Mouse (Mus musculus) limb, embryonic 14.5 days (tissue): ENCODE data around the gene Ust. TPM values are rescaled to one million over a fixed set of nuclear protein-coding genes. Genes with fewer than 3 reads are reported as not detected.

ENCODE experiments used
- ATAC-seq: fragments of 200-750 bp; cut with Nextera tagmentation; 2 replicates; pipeline ENCODE4 v1.8.0; 2017; ENCODE audit warnings: low read depth, moderate number of reproducible peaks, moderate TSS enrichment; ENCODE audit not compliant: low FRiP score
- DNase-seq: peaks from one replicate; pipeline ENCODE4 v3.0.0-alpha.2; 2015; ENCODE audit warnings: low spot score
- H3K27ac ChIP-seq: fragments of 300-500 bp; sonication (generic); replicated peaks from 2 replicates; pipeline ENCODE4 v1.5.1; 2014; ENCODE audit warnings: low read depth, mild to moderate bottlenecking, low read length, moderate library complexity, mixed read lengths
- H3K27me3 ChIP-seq: fragments of 300-500 bp; sonication (generic); 2 replicates; pipeline ENCODE4 v1.6.1; 2014; ENCODE audit warnings: low read length, mixed read lengths; ENCODE audit not compliant: control insufficient read depth, insufficient read depth
- H3K36me3 ChIP-seq: fragments of 300-500 bp; sonication (generic); 2 replicates; pipeline ENCODE4 v1.6.1; 2014; ENCODE audit warnings: mild to moderate bottlenecking, low read length, moderate library complexity, mixed read lengths; ENCODE audit not compliant: control insufficient read depth, insufficient read depth
- H3K4me1 ChIP-seq: fragments of 300-500 bp; sonication (generic); 2 replicates; pipeline ENCODE4 v1.6.1; 2014; ENCODE audit warnings: antibody characterized with exemption, low read length, mixed read lengths; ENCODE audit not compliant: control insufficient read depth, insufficient read depth
- H3K4me2 ChIP-seq: fragments of 300-500 bp; sonication (generic); replicated peaks from 2 replicates; pipeline ENCODE4 v1.6.1; 2014; ENCODE audit warnings: low read depth, mild to moderate bottlenecking, low read length, moderate library complexity; ENCODE audit not compliant: severe bottlenecking
- H3K4me3 ChIP-seq: fragments of 300-500 bp; sonication (generic); replicated peaks from 2 replicates; pipeline ENCODE4 v1.5.1; 2014; ENCODE audit warnings: low read length
- H3K9ac ChIP-seq: fragments of 300-500 bp; sonication (generic); 2 replicates; pipeline ENCODE4 v1.6.1; 2014; ENCODE audit warnings: mild to moderate bottlenecking, low read depth, low read length, moderate library complexity; ENCODE audit not compliant: severe bottlenecking
- H3K9me3 ChIP-seq: fragments of 300-500 bp; sonication (generic); 2 replicates; pipeline ENCODE4 v1.6.1; 2016; ENCODE audit warnings: low read length; ENCODE audit not compliant: control insufficient read depth
- POLR2A ChIP-seq: fragments of 200-500 bp; IDR thresholded peaks from 2 replicates; pipeline ENCODE4 v1.8.0; 2012; ENCODE audit warnings: inconsistent platforms, mild to moderate bottlenecking, moderate library complexity, borderline replicate concordance; ENCODE audit not compliant: insufficient read depth, insufficient read length; ENCODE audit errors: extremely low read depth
- WGBS: fragments of 180-500 bp; shearing (Covaris S2); extraction: QIAGEN DNeasy Blood & Tissue Kit; methylation state at CpG from one replicate; pipeline ENCODE4 v1.1.7; 2014; 5-methylcytosine and 5-hydroxymethylcytosine counted together
- polyA plus RNA-seq, 2 experiments: library from polyadenylated mRNA; depleted of rRNA in 1 of 2; stranded (reverse) in 1 of 2; unstranded in 1 of 2; fragments of >200 nt; fragmentation: Nextera tagmentation in 1 of 2; extraction: Ambion mirVana in 1 of 2; gene quantifications; 2 replicates each; pipeline versions ENCODE4 v1.2.1 to v1.2.3; 2012 to 2014

Gene Ust
- polyA plus RNA-seq, 2 experiments: 9.9 to 14.5 TPM

- no peaks in the 10 kb centered on the region for H3K27me3 ChIP-seq
- H3K4me3 ChIP-seq: no peak overlapping the region
- no peaks in the 10 kb centered on the region for H3K36me3 ChIP-seq
- WGBS: 50% methylated on average over 4 of the region's 4 CpGs
- ATAC-seq (no peak), DNase-seq (peak; percentile 49)
- H3K27ac ChIP-seq: no peak overlapping the region
- H3K9me3 ChIP-seq: no peaks in the 10 kb centered on the region
- H3K4me2 ChIP-seq: no peak overlapping the region
- H3K9ac ChIP-seq: no peak overlapping the region
- H3K4me1 ChIP-seq: peaks cover 15% of the 10 kb centered on the region
- no peak for TF ChIP-seq POLR2A
Measured at GRCm38 (mm10) chr10:8181596-8182185, 336.9 kb downstream of the Ust start.

DNA sequence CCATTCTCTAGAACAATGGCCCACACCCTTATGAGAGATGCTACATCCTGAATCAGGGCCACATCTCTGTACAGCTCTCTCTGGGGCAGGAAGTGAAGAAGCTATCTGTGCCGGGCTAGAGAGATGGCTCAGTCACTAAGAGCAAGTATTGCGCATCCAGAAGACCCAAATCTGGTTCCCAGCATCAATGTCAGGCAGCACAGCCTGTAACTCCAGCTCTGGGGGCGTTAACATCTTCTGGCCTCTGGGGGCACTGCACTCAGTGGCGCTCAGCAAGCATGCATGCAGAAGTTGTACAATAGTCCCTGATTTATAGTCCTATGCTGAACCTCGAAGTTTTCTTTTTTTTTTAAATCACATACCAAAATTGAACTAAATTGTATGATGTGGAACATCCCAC, 341.0 kb downstream of the Ust start:
- 0 out of 2 replicates have a peak overlapping the region, but pooled peaks have one; percentile 57 for H3K27ac ChIP-seq
- 71% methylated on average over 5 of the region's 5 CpGs for WGBS

GRCm38 (mm10) chr10:8176351-8177053, 342.1 kb downstream of the Ust start:
- no peaks in the 10 kb centered on the region for H3K27me3 ChIP-seq
- H3K9ac ChIP-seq: no peak overlapping the region
- peaks cover 27% of the 10 kb centered on the region for H3K4me1 ChIP-seq
- H3K9me3 ChIP-seq: no peaks in the 10 kb centered on the region
- H3K4me3 ChIP-seq: no peak overlapping the region
- TF ChIP-seq POLR2A: no peak
- 50% methylated on average over 13 of the region's 13 CpGs for WGBS
- peak overlapping the region; percentile 57 for H3K27ac ChIP-seq
- H3K4me2 ChIP-seq: no peak overlapping the region; the same call in 1 of the 2 replicates
- ATAC-seq (peak; percentile 56), DNase-seq (peak; percentile 65)
- H3K36me3 ChIP-seq: no peaks in the 10 kb centered on the region

More for the DNA sequence above, 341.0 kb downstream of the Ust start:
- DNase-seq: no peak
- TF ChIP-seq POLR2A: no peak
- H3K9me3 ChIP-seq: no peaks in the 10 kb centered on the region
- H3K4me2 ChIP-seq: no peak overlapping the region
- no peak overlapping the region for H3K9ac ChIP-seq
- no peaks in the 10 kb centered on the region for H3K27me3 ChIP-seq
- no peak for ATAC-seq
- H3K4me3 ChIP-seq: no peak overlapping the region
- H3K36me3 ChIP-seq: no peaks in the 10 kb centered on the region
- peaks cover 30% of the 10 kb centered on the region for H3K4me1 ChIP-seq

DNA sequence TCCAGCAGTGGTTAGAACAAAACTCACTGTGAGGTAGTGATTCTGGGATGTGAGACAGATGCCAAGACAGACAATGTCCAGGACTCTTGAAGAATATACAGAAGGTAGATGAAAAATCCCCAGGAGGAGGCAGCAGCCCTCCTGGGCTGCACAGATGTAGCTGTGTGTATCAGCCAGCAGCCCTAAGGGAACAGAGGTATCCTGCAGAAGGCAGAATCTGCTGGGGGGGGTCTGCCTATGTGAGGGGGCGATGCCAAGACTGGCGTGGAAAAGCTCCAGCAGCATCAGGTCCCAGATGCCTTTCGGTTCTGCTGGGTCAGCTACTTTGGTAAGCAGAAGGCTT, 342.6 kb downstream of the Ust start:
- Histone ChIP-seq H3K9me3 (no peaks in the 10 kb centered on the region), H3K27ac (peak overlapping the region; percentile 57; the same call in 1 of the 2 replicates), H3K36me3 (no peaks in the 10 kb centered on the region), H3K4me1 (peaks cover 27% of the 10 kb centered on the region), H3K4me3 (no peak overlapping the region), H3K4me2 (no peak overlapping the region), H3K9ac (no peak overlapping the region), H3K27me3 (no peaks in the 10 kb centered on the region)
- 0 out of 2 replicates have a peak, but pooled peaks have one; percentile 14 for ATAC-seq
- WGBS: 71% methylated on average over 3 of the region's 3 CpGs
- no peak for TF ChIP-seq POLR2A
- DNase-seq: no peak

- no peak for ATAC-seq
- TF ChIP-seq POLR2A: no peak
- no peak for DNase-seq
- WGBS: 49% methylated on average over 2 of the region's 2 CpGs
- Histone ChIP-seq H3K9me3 (no peaks in the 10 kb centered on the region), H3K36me3 (no peaks in the 10 kb centered on the region), H3K4me3 (no peak overlapping the region), H3K9ac (no peak overlapping the region), H3K27me3 (no peaks in the 10 kb centered on the region), H3K4me2 (no peak overlapping the region; the same call in 1 of the 2 replicates), H3K4me1 (peaks cover 27% of the 10 kb centered on the region), H3K27ac (no peak overlapping the region)
Measured at GRCm38 (mm10) chr10:8174697-8175096, 343.9 kb downstream of the Ust start.
